Mouse (Mus musculus) forelimb bud, embryonic 11.5 days (tissue): ENCODE measurements at regions not wholly inside any gene's neighbourhood (a gene's known extent, or its start where the extent isn't known, plus 50 kb on each side); places are given as distances from the start of the nearest gene placed in this dataset.

Experiments
- DNase-seq: peaks from one replicate; pipeline ENCODE4 v3.0.0-alpha.2; 2012; ENCODE audit warnings: low read depth, low spot score

DNA sequence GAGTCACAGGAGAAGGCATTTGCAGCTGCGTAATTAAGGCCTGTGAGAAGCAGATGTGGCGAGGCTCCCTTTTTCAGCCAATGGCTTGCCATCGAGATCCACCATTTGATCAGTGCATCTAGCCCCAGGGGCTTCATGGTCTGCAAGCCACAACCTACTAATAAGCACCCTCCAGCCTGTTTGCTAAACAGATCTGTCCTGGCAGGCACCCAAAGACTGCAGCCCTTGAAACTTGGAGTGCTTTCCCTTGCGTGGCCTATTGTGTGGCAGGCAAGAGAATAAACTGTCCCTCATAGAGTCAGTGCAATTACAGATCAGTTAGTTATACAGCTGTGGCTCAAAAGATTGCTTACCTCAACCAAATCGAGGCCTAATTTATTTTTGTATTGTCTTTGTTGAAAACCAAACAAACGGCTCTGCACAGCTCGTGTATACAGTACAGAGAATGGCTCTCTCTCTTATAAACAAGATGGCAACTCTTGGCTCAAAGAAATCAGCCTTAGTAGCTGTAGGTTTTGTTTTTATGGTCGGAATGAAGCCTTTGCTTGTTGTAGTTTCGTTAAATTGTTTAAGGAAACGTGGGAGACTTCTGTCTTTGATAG lies 195.9 kb upstream of the Satb2 start:
- no peak for DNase-seq

GRCm38 (mm10) chr1:57188796-57189319 lies 188.6 kb upstream of the 1700066M21Rik start:
- DNase-seq = no peak

DNA sequence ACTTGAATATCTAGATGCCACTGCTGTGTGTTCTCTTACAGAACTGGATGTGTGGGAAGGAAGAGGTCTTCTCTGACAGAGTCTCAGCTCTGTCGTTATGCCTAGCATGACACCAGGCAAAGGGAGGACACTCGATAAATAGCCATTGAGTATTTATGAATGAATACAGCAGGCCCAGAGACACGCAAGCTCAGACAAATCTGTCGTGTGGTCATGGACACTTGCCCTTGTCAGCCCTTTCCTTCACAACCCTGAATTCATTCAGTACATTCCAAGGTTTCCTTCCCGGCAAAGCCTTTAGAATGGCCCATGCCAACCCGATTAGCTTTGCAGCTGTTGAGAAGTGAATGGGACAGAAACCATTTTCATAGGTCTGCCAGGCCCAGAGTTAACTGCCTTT lies 176.1 kb upstream of the 1700066M21Rik start:
- DNase-seq = no peak

GRCm38 (mm10) chr1:57204331-57204730 lies 173.1 kb upstream of the 1700066M21Rik start:
- DNase-seq = no peak

GRCm38 (mm10) chr1:57205198-57205987 lies 172.0 kb upstream of the 1700066M21Rik start:
- peak; percentile 70 for DNase-seq

- DNase-seq = no peak
Observed at GRCm38 (mm10) chr1:57206496-57206895, 170.9 kb upstream of the 1700066M21Rik start.

DNA sequence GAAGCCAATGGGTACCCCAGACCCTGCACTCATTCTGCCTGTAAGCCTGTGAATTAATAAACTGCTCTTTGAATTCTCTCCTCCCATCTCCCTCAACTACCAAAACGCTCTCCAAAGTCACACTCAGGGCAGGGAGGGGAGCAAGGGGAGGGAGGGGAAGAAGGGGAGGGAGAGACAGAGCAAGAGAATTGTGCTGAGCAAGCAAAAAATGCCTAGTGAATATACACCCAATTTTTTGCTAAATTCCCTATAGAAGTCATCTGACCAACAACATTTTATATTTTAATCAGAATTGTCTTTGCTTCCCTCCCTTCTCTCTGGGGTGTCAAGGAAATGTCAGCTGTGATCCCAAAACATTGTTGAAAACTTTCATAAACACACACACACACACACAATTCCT lies 170.5 kb upstream of the 1700066M21Rik start:
- DNase-seq = no peak

DNA sequence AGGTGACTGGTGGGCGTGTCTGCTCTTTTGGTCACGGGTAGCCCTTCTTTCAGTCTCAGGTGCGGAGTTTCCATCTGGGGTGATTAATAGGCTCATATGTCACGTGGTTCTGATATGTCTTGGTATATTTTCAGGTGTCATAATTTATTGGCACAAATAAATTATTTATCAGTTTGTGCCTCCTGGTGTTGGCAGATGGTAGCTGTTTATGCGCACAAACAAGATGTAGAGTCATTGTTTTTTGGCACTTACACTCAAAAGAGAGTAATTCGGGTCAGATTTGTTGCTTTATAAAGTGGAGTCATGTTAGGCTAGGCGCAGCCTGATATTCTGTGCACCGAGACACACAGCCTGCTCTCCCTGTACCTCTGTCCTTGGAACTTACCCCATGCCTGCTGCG lies 169.0 kb upstream of the 1700066M21Rik start:
- no peak for DNase-seq

DNA sequence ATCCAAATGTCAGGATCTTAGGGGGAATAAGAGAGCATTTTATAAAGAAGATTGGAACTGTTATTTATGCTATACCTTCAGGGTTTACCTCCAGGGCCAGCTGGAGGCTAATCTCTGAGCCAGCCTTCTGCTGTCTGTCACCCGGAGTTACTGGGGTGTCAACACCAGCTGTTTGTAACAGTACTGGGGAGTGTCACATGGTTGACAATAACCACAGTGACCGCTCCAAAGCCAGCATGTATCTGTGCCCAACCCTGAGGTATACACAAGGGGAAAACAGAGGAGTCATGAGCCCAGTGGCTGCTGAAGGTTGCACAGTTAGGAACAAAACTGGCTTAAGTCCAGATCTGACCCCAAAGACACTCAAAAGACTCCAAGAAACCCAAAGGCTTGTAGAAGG lies 168.1 kb upstream of the 1700066M21Rik start:
- DNase-seq = no peak

- no peak for DNase-seq
Observed at GRCm38 (mm10) chr1:57211046-57211445, 166.4 kb upstream of the 1700066M21Rik start.

DNA sequence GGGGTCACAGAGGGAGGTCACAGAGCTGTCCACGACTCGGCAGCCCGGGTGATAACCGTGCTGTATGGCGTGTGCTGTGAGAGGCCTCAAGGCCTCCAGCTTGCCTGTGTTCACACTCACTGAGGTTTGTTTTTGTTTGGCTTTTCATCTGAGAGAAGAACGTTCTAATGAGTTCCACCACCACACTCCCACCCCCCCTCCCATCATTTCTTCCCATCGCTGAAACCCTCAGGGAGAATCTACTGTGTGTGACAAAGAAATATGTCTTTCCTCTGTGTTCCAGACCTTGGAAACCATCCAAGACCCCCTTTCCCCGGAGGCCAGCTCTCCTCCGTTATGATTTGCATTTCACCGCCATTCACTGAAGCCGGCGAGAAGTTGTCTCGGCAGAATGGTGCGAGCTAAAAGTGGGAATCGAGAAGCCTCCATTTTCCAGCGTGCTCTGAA lies 164.0 kb upstream of the 1700066M21Rik start:
- no peak for DNase-seq

DNA sequence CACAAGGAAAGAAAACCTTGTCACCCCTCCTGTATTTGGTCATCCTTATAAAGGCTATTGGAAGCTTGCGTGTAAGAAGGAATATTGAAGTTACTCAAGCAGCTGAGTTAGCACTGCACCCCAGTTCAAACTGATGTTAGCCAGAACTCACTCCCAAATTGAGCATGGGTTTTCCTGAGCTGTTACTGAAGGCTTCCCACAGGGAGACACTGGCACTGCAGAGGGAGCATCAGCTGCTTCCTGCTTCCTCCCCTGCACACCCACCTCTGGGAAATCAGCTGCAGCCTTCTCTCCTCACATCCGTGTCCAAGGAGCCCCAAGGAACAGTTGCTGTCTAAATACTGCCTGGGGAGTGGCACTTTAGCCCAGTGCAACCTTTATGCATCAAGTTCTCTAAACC lies 163.2 kb upstream of the 1700066M21Rik start:
- no peak for DNase-seq

- no peak for DNase-seq
Observed at GRCm38 (mm10) chr1:57217656-57218055, 159.8 kb upstream of the 1700066M21Rik start.

DNA sequence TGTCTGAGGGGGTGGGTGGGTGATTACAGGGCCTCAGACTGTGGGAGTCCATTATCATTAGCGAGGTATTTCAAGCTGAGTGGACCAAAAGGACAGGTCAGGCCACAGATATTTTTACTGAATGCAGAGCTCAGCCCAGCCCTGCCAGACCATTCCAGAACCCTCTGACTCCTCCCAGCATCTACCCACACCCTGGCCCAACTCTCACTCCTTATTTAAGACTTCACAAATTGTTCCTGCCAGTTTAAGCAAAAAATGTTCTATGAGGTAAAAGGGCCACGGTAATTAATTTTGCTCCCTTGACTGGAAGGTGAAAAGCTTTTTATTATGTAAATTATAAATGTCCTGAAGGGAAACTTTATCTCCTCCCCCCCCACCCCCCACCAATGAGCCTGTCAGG lies 159.3 kb upstream of the 1700066M21Rik start:
- DNase-seq = no peak

DNA sequence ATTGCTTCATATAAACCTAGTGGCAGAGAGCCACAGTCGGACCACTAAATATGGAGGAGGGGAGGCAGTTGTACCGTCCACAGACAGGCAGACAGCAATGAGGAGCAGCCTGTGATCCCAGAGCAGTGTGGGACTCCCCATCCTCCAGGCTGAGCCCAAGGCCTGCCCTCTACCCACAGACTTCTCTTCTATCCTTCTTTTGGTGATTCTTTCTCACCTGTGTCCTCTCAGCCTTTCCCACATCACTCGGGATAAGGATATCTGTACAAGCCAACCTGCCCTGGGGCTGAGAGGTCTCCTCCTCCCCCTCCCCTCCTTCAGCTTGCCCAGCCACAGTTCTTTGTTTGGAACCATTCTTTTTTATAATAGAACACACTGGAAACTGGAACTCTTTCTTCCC lies 158.8 kb upstream of the 1700066M21Rik start:
- no peak for DNase-seq

DNA sequence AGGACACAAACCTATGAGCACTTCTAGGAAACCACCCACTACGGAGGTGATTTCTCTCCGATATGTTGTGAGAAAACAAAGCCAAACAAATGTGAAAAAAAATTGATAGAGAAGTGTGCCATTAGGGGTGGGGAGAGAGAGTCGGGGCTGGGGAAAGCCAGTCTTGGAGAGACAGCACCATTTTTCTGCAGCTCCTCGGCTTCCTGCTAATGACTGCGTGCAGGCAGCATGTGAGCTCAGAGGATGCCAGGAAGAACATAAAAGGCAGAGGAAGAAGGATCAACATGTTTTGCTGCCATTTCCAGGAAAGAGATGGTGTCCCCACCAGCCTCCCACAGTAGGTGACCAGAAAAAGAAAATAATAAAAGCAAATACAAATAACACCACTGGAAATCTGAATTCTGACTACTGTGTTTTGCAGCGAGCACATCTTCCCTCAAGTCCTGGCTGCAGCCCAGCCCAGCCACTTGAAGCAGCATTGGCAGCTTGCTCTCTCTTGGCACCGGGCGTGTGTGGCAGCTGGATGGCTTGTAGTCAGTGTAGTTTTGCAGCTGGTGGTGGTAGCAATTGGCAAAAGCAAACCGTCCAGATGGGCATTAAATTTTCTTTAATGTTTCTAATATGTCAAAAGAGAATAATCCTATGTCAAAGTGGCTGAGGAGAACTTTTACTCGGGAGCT lies 152.9 kb upstream of the 1700066M21Rik start:
- no peak for DNase-seq

DNA sequence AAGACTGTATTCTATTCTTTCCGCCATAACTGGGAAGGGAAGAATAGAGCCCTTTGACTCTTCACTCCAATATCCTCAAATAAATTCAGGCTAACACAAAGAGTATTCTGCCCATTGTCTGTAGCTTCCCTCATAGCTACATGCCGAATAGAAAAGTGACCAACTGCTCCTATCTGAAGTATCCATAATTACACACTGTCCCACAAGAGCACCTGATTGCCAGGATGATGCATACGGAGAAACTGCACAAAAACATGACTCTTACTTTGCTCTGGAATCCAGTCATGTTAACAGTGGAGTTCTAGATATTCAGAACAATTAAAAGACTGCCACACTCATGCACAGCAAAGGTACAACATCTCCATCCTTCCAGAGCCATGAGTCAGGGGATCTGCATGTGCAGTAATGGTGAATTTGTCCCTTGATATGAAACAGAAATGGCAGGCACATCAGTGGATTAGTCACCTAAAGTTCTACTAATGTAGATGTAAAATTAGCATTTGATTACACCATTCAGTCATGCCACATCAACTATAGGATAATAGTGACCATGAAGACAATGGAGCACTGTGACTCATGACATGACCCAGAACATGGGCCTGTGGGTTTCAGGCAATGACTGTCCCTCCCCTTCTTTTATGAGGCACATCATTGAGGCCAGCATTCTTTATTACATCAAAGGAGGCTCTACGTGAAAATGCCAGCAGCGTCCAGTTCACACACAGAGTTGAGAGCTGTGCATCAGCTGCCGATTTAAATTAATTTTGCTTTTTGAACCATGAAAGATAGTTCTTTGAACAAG lies 133.6 kb upstream of the 1700066M21Rik start:
- no peak for DNase-seq

DNA sequence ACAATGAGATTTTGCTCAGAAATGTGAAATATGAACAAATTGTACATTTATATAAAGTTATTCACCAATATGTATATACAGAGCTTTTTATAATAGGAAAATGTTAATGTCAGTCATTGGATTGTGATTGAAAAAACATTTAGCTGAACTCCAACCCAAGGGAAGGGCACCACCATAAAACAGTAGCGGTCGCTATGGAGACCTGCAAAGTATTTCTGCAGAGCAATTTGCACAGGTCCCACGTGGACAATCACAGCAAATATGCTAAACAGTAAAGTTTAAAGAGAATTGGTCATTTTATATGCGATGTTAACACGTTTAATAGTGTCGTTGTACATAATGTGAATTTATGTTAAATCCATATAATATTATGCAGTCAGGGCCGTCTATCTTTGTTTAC lies 117.8 kb upstream of the 1700066M21Rik start:
- no peak for DNase-seq

DNA sequence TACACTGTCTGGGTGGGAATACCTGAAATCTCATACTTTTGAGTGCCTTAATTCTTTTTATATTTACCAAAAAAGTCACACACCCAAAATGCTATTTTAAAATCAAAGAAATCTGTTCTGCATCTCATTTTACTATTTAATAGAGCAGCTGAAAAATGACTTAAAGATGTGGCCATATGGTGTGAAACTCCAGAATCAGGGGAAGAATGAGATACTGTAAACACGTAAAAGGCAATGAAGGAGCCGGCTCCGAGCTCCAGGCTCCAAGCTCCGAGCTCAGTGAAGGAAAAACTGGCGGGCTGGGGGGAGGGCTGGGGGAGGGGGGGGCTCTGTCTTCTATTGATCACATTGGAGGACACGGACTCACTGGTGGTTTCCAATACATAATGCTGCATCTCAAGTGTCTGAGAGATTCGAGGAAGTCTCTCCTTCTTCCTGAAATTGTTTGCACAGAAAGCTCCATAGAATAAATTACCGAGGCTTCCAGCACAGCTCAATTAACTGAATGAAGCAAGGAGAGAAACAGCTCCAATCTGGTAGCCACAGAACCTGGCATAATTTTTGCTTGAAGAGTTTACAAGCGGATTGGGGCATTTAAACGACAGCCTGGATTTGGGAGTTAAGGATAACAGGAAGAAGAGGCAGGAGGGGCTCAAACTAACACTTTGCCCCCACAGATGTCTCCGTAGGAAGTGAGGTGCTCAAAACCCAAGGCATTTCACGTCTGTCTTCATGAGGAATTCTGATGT lies 112.2 kb upstream of the 1700066M21Rik start:
- no peak for DNase-seq

GRCm38 (mm10) chr1:57266695-57267094 lies 110.7 kb upstream of the 1700066M21Rik start:
- peak; percentile 31 for DNase-seq

- no peak for DNase-seq
Observed at GRCm38 (mm10) chr1:57267851-57268250, 109.6 kb upstream of the 1700066M21Rik start.
